Mouse (Mus musculus) testis, adult 2 months (tissue): ENCODE measurements around the gene Agfg2. TPM values are rescaled to one million over a fixed set of nuclear protein-coding genes. Genes with fewer than 3 reads are reported as not detected.

Experiments used
- H3K27ac ChIP-seq: fragments of 200-500 bp; 2 replicates; pipeline ENCODE4 v1.5.1; 2012; ENCODE audit warnings: low read depth, low read length; ENCODE audit not compliant: control insufficient read depth, insufficient read depth
- H3K27me3 ChIP-seq: fragments of 200-500 bp; 2 replicates; pipeline ENCODE4 v1.6.1; 2012; ENCODE audit warnings: mild to moderate bottlenecking, low read length, moderate library complexity; ENCODE audit not compliant: control insufficient read depth, insufficient read depth
- H3K36me3 ChIP-seq: fragments of 200-500 bp; 2 replicates; pipeline ENCODE4 v1.6.1; 2012; ENCODE audit warnings: mild to moderate bottlenecking, low read length; ENCODE audit not compliant: control insufficient read depth, insufficient read depth
- H3K4me1 ChIP-seq: fragments of 200-500 bp; 2 replicates; pipeline ENCODE4 v1.6.1; 2012; ENCODE audit warnings: low read length; ENCODE audit not compliant: control insufficient read depth, insufficient read depth
- H3K4me3 ChIP-seq: fragments of 200-500 bp; 2 replicates; pipeline ENCODE4 v1.5.1; 2012; ENCODE audit warnings: low read depth, mild to moderate bottlenecking, low read length, moderate library complexity, mixed read lengths; ENCODE audit not compliant: control insufficient read depth
- CTCF ChIP-seq: fragments of 200-500 bp; IDR thresholded peaks from 2 replicates; pipeline ENCODE4 v1.5.1; 2012; ENCODE audit warnings: low read depth, mild to moderate bottlenecking, inconsistent platforms, low read length, moderate library complexity; ENCODE audit not compliant: control insufficient read depth, insufficient read depth, insufficient replicate concordance
- POLR2A ChIP-seq: fragments of 200-500 bp; IDR thresholded peaks from 2 replicates; pipeline ENCODE4 v1.6.1; 2012; ENCODE audit warnings: low read depth, mild to moderate bottlenecking, inconsistent platforms, low read length, moderate library complexity; ENCODE audit not compliant: control insufficient read depth
- polyA plus RNA-seq: library from polyadenylated mRNA; depleted of rRNA; stranded (reverse); fragments of >200 nt; gene quantifications from 2 replicates; pipeline ENCODE4 v1.2.3, GENCODE M21; 2012

Agfg2 gene
- polyA plus RNA-seq, 1 experiment = 12.0 TPM

- Histone ChIP-seq H3K36me3 (no peaks in the 10 kb centered on the region), H3K27ac (no peak overlapping the region), H3K4me1 (no peaks in the 10 kb centered on the region), H3K4me3 (no peak overlapping the region), H3K27me3 (no peaks in the 10 kb centered on the region)
- TF ChIP-seq CTCF (no peak), POLR2A (no peak)
These were observed 31.2 kb upstream of the Agfg2 start for GRCm38 (mm10) chr5:137715685-137716084.

- H3K27ac ChIP-seq = no peak overlapping the region
- 0 out of 2 replicates have a peak, but pooled peaks cover under 1% of the 10 kb centered on the region for H3K4me1 ChIP-seq
- H3K36me3 ChIP-seq = no peaks in the 10 kb centered on the region
- H3K4me3 ChIP-seq = no peak overlapping the region
- TF ChIP-seq POLR2A = no peak
- H3K27me3 ChIP-seq = no peaks in the 10 kb centered on the region
These were observed 28.9 kb upstream of the Agfg2 start for GRCm38 (mm10) chr5:137713454-137713853.

- H3K4me3 ChIP-seq = no peak overlapping the region
- H3K27me3 ChIP-seq = no peaks in the 10 kb centered on the region
- TF ChIP-seq POLR2A (no peak), CTCF (no peak)
- H3K27ac ChIP-seq = no peak overlapping the region; the same call in 1 of the 2 replicates
- peaks cover 11% of the 10 kb centered on the region for H3K4me1 ChIP-seq
- H3K36me3 ChIP-seq = no peaks in the 10 kb centered on the region
These were observed 22.5 kb upstream of the Agfg2 start for GRCm38 (mm10) chr5:137706913-137707633.

- H3K27ac ChIP-seq = no peak overlapping the region
- H3K27me3 ChIP-seq = no peaks in the 10 kb centered on the region
- no peaks in the 10 kb centered on the region for H3K36me3 ChIP-seq
- TF ChIP-seq CTCF (no peak), POLR2A (no peak)
- no peak overlapping the region for H3K4me3 ChIP-seq
- peaks cover 11% of the 10 kb centered on the region for H3K4me1 ChIP-seq
These were observed 20.7 kb upstream of the Agfg2 start for GRCm38 (mm10) chr5:137705242-137705641.

GRCm38 (mm10) chr5:137699850-137700249 lies 15.3 kb upstream of the Agfg2 start:
- Histone ChIP-seq H3K4me1 (no peaks in the 10 kb centered on the region), H3K36me3 (no peaks in the 10 kb centered on the region), H3K4me3 (no peak overlapping the region), H3K27me3 (no peaks in the 10 kb centered on the region), H3K27ac (no peak overlapping the region)
- TF ChIP-seq POLR2A (no peak), CTCF (no peak)

- H3K36me3 ChIP-seq = no peaks in the 10 kb centered on the region
- no peak for TF ChIP-seq CTCF
- no peak for TF ChIP-seq POLR2A
These were observed 14.6 kb upstream of the Agfg2 start for GRCm38 (mm10) chr5:137699080-137699479.

GRCm38 (mm10) chr5:137695930-137696329 lies 11.4 kb upstream of the Agfg2 start:
- no peak for TF ChIP-seq POLR2A
- no peak for TF ChIP-seq CTCF

More at GRCm38 (mm10) chr5:137699080-137699479, 14.6 kb upstream of the Agfg2 start:
- Histone ChIP-seq H3K27ac (no peak overlapping the region), H3K4me1 (no peaks in the 10 kb centered on the region), H3K4me3 (no peak overlapping the region), H3K27me3 (no peaks in the 10 kb centered on the region)

More at GRCm38 (mm10) chr5:137695930-137696329, 11.4 kb upstream of the Agfg2 start:
- Histone ChIP-seq H3K27ac (no peak overlapping the region), H3K36me3 (no peaks in the 10 kb centered on the region), H3K27me3 (no peaks in the 10 kb centered on the region), H3K4me1 (no peaks in the 10 kb centered on the region), H3K4me3 (no peak overlapping the region)
